In genomic region chr9:110652963-110653654, GRCm38 (mm10) we compare ENCODE assay signal across 8 mouse cellular contexts. TPM values are rescaled to one million over a fixed set of nuclear protein-coding genes. Genes with fewer than 3 reads are reported as not detected.
DNase-seq lines count a peak whose midpoint lies in the region; ATAC-seq and TF ChIP-seq lines count a peak whose summit lies in the region.

No protein-coding gene starts in this region.

- intact Hi-C loops in gastrocnemius, adult 2 months (cut with DNase I), result loop anchor here (5.0 kb wide), 2 partner anchors 34 to 54 kb away; no protein-coding TSS in a partner anchor

- H3K27me3 ChIP-seq in forebrain, embryonic 13.5 days, result peaks cover 30% of the 10 kb centered on the region
- H3K27me3 ChIP-seq in liver, embryonic 13.5 days, result peaks cover 30% of the 10 kb centered on the region

- H3K4me1 ChIP-seq in forebrain, embryonic 13.5 days, result peaks cover 73% of the 10 kb centered on the region
- H3K4me1 ChIP-seq in liver, embryonic 13.5 days (replicated peaks), result peaks cover 52% of the 10 kb centered on the region

- peak overlapping the region; percentile 86 for H3K4me3 ChIP-seq in gastrocnemius, adult 2 months
- H3K4me3 ChIP-seq in forebrain, embryonic 13.5 days, result peak overlapping the region; percentile 67
- H3K4me3 ChIP-seq in liver, embryonic 13.5 days (replicated peaks), result peak overlapping the region; percentile 79

- peak overlapping the region; percentile 79 for H3K9ac ChIP-seq in forebrain, embryonic 13.5 days
- H3K9ac ChIP-seq in liver, embryonic 13.5 days, result peak overlapping the region; percentile 86

- DNase-seq in gastrocnemius, adult 2 months, result no peak
- no peak for DNase-seq in gastrocnemius, adult 18-20 months (ENCODE audit: low spot score)
- DNase-seq in B cell, adult 2 months, result peak; percentile 11 to 30
- DNase-seq in liver, embryonic 13.5 days, result no peak
- no peak for DNase-seq in right cerebral cortex, postnatal 25 days
- no peak for DNase-seq in gastrocnemius, adult 8-10 months (ENCODE audit: low spot score in 2 of 2)
- no peak for DNase-seq in retina, embryonic 14.5 days (ENCODE audit: low spot score)

- H3K36me3 ChIP-seq in forebrain, embryonic 13.5 days (ENCODE audit: poor library complexity, severe bottlenecking), result no peaks in the 10 kb centered on the region
- no peaks in the 10 kb centered on the region for H3K36me3 ChIP-seq in liver, embryonic 13.5 days

- peak overlapping the region; percentile 99 for H3K4me2 ChIP-seq in forebrain, embryonic 13.5 days
- peak overlapping the region; percentile 99 for H3K4me2 ChIP-seq in liver, embryonic 13.5 days

- no peak for ATAC-seq in forebrain, embryonic 13.5 days
- no peak for ATAC-seq in liver, embryonic 13.5 days (ENCODE audit: low read depth)

- peak overlapping the region; percentile 93 for H3K27ac ChIP-seq in gastrocnemius, adult 2 months
- no peak overlapping the region for H3K27ac ChIP-seq in forebrain, embryonic 13.5 days
- H3K27ac ChIP-seq in liver, embryonic 13.5 days, result peak overlapping the region; percentile 76

- no peaks in the 10 kb centered on the region for H3K9me3 ChIP-seq in forebrain, embryonic 13.5 days (replicated peaks)
- no peaks in the 10 kb centered on the region for H3K9me3 ChIP-seq in liver, embryonic 13.5 days (replicated peaks)

- no peak for TF ChIP-seq CTCF in gastrocnemius, adult 2 months (IDR thresholded peaks at IDR 0.05)

- WGBS in forebrain, embryonic 13.5 days, result 21% methylated on average over 14 of the region's 14 CpGs
- WGBS in liver, embryonic 13.5 days (ENCODE audit: insufficient replicate concordance), result 12% methylated on average over 14 of the region's 14 CpGs

RNA-seq across cellular contexts. Expression of gene Nbeal2, which starts 0.9 kb away (rescaled TPM):
- total RNA-seq in gastrocnemius, adult 2 months (2021), result 1 to 10 TPM; 4.7 to 5.0 TPM
- total RNA-seq in gastrocnemius, adult 18-20 months (2021), result 1 to 10 TPM; 3.6 to 3.7 TPM
- polyA plus RNA-seq in forebrain, embryonic 13.5 days (2015; fragmentation: Nextera tagmentation; extraction: Ambion mirVana), result 2.1 and 2.2 TPM in 2 replicates
- polyA plus RNA-seq in liver, embryonic 13.5 days (2015; fragmentation: Nextera tagmentation; extraction: Ambion mirVana), result 1.6 and 2.1 TPM in 2 replicates
- 1 to 10 TPM; 2.1 to 4.2 (median 3.1) TPM for total RNA-seq in gastrocnemius, adult 8-10 months (2022)

RNA-seq across cellular contexts. Expression of gene Ccdc12, which starts 3.2 kb away (rescaled TPM):
- total RNA-seq in gastrocnemius, adult 2 months (2021), result 10 to 100 TPM; 43.4 to 51.7 TPM
- total RNA-seq in gastrocnemius, adult 18-20 months (2021), result 10 to 100 TPM; 42.4 to 45.8 TPM
- polyA plus RNA-seq in forebrain, embryonic 13.5 days (2015; fragmentation: Nextera tagmentation; extraction: Ambion mirVana), result 146 and 152 TPM in 2 replicates
- 84.4 and 86.3 TPM in 2 replicates for polyA plus RNA-seq in liver, embryonic 13.5 days (2015; fragmentation: Nextera tagmentation; extraction: Ambion mirVana)
- 10 to 100 TPM; 38.8 to 53.8 (median 47.0) TPM for total RNA-seq in gastrocnemius, adult 8-10 months (2022)

RNA-seq across cellular contexts. Expression of gene Nradd, which starts 28.9 kb away (rescaled TPM):
- total RNA-seq in gastrocnemius, adult 2 months (2021), result 1 to 10 TPM in 1 of 2 experiments, under 1 TPM in 1; 0.64 to 1.2 TPM
- total RNA-seq in gastrocnemius, adult 18-20 months (2021), result under 1 TPM; 0.84 to 0.97 TPM
- 30.0 and 31.5 TPM in 2 replicates for polyA plus RNA-seq in forebrain, embryonic 13.5 days (2015; fragmentation: Nextera tagmentation; extraction: Ambion mirVana)
- polyA plus RNA-seq in liver, embryonic 13.5 days (2015; fragmentation: Nextera tagmentation; extraction: Ambion mirVana), result 2.7 and 2.8 TPM in 2 replicates
- total RNA-seq in gastrocnemius, adult 8-10 months (2022), result under 1 TPM; 0.27 to 0.88 (median 0.44) TPM

Comparison
In these comparisons a context has a peak if more than half of its experiments do, and no peak if none do; other contexts are left out.
1. DNase-seq: peak in B cell, adult 2 months (2 of 2); none in gastrocnemius, adult 2 months (single experiment), gastrocnemius, adult 18-20 months (single experiment), liver, embryonic 13.5 days (single experiment), right cerebral cortex, postnatal 25 days (single experiment), gastrocnemius, adult 8-10 months (0 of 2) and retina, embryonic 14.5 days (single experiment).
2. Peak in every context shown above with its lines, with median percentiles within 50 percentile points of each other: H3K4me3 ChIP-seq.